Mouse (Mus musculus) hindbrain, postnatal 0 days (tissue): Measurements from ENCODE around the gene Ikbip. TPM values are rescaled to one million over a fixed set of nuclear protein-coding genes. Genes with fewer than 3 reads are reported as not detected.

Experiments
- ATAC-seq: fragments of 200-750 bp; cut with Nextera tagmentation; 2 replicates; pipeline ENCODE4 v1.8.0; 2017; ENCODE audit warnings: mild to moderate bottlenecking, moderate TSS enrichment, moderate library complexity
- DNase-seq: peaks from one replicate; pipeline ENCODE4 v3.0.0-alpha.2; 2015; ENCODE audit warnings: low spot score
- H3K27ac ChIP-seq: fragments of 300-500 bp; sonication (generic); 2 replicates; pipeline ENCODE4 v1.5.1; 2014; ENCODE audit warnings: mild to moderate bottlenecking
- H3K27me3 ChIP-seq: fragments of 300-500 bp; sonication (generic); 2 replicates; pipeline ENCODE4 v1.6.1; 2014; ENCODE audit warnings: low read length, mixed read lengths; ENCODE audit not compliant: insufficient read depth
- H3K36me3 ChIP-seq: fragments of 300-500 bp; sonication (generic); 2 replicates; pipeline ENCODE4 v1.6.1; 2014; ENCODE audit warnings: low read length, mixed read lengths; ENCODE audit not compliant: insufficient read depth
- H3K4me1 ChIP-seq: fragments of 300-500 bp; sonication (generic); 2 replicates; pipeline ENCODE4 v1.6.1; 2014; ENCODE audit warnings: antibody characterized with exemption, low read length, mixed read lengths; ENCODE audit not compliant: insufficient read depth
- H3K4me2 ChIP-seq: fragments of 300-500 bp; sonication (generic); 2 replicates; pipeline ENCODE4 v1.6.1; 2014; ENCODE audit warnings: low read depth, mild to moderate bottlenecking, low read length, moderate library complexity, mixed read lengths
- H3K4me3 ChIP-seq: fragments of 300-500 bp; sonication (generic); 2 replicates; pipeline ENCODE4 v1.5.1; 2014; ENCODE audit warnings: low read length
- H3K9ac ChIP-seq: fragments of 300-500 bp; sonication (generic); replicated peaks from 2 replicates; pipeline ENCODE4 v1.6.1; 2014; ENCODE audit warnings: mild to moderate bottlenecking, low read length, moderate library complexity, mixed read lengths
- H3K9me3 ChIP-seq: fragments of 300-500 bp; sonication (generic); 2 replicates; pipeline ENCODE4 v1.6.1; 2016; ENCODE audit warnings: low read length, mixed read lengths
- CTCF ChIP-seq: IDR thresholded peaks from 2 replicates; pipeline ENCODE4 v1.5.1; 2016; ENCODE audit warnings: antibody characterized with exemption, control low read depth, low read depth
- WGBS: fragments of 180-500 bp; shearing (Covaris S2); extraction: QIAGEN DNeasy Blood & Tissue Kit; methylation state at CpG from one replicate; pipeline ENCODE4 v1.1.7; 2014; 5-methylcytosine and 5-hydroxymethylcytosine counted together
- polyA plus RNA-seq: library from polyadenylated mRNA; unstranded; fragments of >200 nt; fragmentation: Nextera tagmentation; extraction: Ambion mirVana; gene quantifications from 2 replicates; pipeline ENCODE4 v1.2.1, GENCODE M21; 2015
- total RNA-seq: library from RNA; depleted of rRNA; stranded (reverse); fragments of >200 nt; gene quantifications from 2 replicates; pipeline ENCODE4 v1.2.3, GENCODE M21; 2014; rRNA removed

Ikbip gene
- total and polyA plus RNA-seq, 2 experiments from 2014 or later, result 11.3 to 16.6 TPM

GRCm38 (mm10) chr10:91139148-91139766 is 56.5 kb downstream of the Ikbip start:
- Histone ChIP-seq H3K4me3 (no peak overlapping the region), H3K4me1 (no peaks in the 10 kb centered on the region), H3K4me2 (no peak overlapping the region), H3K27me3 (no peaks in the 10 kb centered on the region), H3K9ac (no peak overlapping the region), H3K36me3 (no peaks in the 10 kb centered on the region), H3K27ac (no peak overlapping the region), H3K9me3 (no peaks in the 10 kb centered on the region)
- no peak for TF ChIP-seq CTCF
- DNase-seq (no peak), ATAC-seq (no peak)
- WGBS, result 90% methylated on average over 14 of the region's 14 CpGs

- H3K4me2 ChIP-seq, result no peak overlapping the region
- ATAC-seq (peak; percentile 72), DNase-seq (peak; percentile 75)
- TF ChIP-seq CTCF, result peak; percentile 79
- 37% methylated on average over 2 of the region's 2 CpGs for WGBS
- no peaks in the 10 kb centered on the region for H3K4me1 ChIP-seq
- H3K4me3 ChIP-seq, result no peak overlapping the region
- H3K9me3 ChIP-seq, result no peaks in the 10 kb centered on the region
- H3K9ac ChIP-seq, result no peak overlapping the region
- no peak overlapping the region for H3K27ac ChIP-seq
- H3K27me3 ChIP-seq, result no peaks in the 10 kb centered on the region
- H3K36me3 ChIP-seq, result peaks cover 6% of the 10 kb centered on the region; the same call in 1 of the 2 replicates
Measured at GRCm38 (mm10) chr10:91141564-91141963, 58.8 kb downstream of the Ikbip start.

DNA sequence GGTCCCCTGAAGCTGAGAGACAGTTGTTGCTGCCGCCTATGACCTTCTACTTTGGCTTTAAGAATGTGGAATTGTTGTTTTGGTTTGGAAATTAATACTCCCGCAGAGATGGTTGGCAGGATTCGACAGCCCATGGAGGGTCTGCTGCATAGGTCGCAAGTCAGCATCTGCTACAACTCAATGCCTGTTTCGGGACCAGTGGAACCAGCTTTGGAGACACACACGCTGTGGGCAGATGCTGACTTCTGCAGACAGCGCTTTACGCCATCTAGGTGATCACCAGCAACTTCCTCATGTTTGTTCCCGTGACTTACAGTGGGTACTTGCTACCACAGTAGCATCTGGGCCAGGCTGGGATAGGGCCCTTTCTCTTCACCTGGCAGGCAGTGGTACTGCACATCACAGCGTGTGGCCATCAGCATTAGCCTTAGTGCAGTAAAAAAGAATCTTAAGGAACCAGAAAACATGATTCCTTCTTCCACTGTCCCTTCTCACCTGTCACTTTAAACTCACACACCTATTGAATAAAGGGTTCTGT is 60.0 kb downstream of the Ikbip start:
- H3K27me3 ChIP-seq, result no peaks in the 10 kb centered on the region
- no peaks in the 10 kb centered on the region for H3K4me1 ChIP-seq
- ATAC-seq, result no peak
- no peak overlapping the region for H3K4me2 ChIP-seq
- 68% methylated on average over 10 of the region's 10 CpGs for WGBS
- peak; percentile 29 for TF ChIP-seq CTCF
- H3K9ac ChIP-seq, result no peak overlapping the region
- H3K27ac ChIP-seq, result no peak overlapping the region
- H3K36me3 ChIP-seq, result peaks cover 11% of the 10 kb centered on the region; the same call in 1 of the 2 replicates
- no peak for DNase-seq
- no peak overlapping the region for H3K4me3 ChIP-seq
- no peaks in the 10 kb centered on the region for H3K9me3 ChIP-seq

- DNase-seq (peak; percentile 4), ATAC-seq (no peak)
- Histone ChIP-seq H3K4me1 (no peaks in the 10 kb centered on the region), H3K4me3 (no peak overlapping the region), H3K4me2 (no peak overlapping the region), H3K9me3 (no peaks in the 10 kb centered on the region), H3K9ac (no peak overlapping the region), H3K27me3 (no peaks in the 10 kb centered on the region), H3K27ac (no peak overlapping the region), H3K36me3 (peaks cover 11% of the 10 kb centered on the region; the same call in 1 of the 2 replicates)
- TF ChIP-seq CTCF, result no peak
- WGBS, result 74% methylated on average over 18 of the region's 18 CpGs
Measured at GRCm38 (mm10) chr10:91143313-91144230, 60.8 kb downstream of the Ikbip start.

DNA sequence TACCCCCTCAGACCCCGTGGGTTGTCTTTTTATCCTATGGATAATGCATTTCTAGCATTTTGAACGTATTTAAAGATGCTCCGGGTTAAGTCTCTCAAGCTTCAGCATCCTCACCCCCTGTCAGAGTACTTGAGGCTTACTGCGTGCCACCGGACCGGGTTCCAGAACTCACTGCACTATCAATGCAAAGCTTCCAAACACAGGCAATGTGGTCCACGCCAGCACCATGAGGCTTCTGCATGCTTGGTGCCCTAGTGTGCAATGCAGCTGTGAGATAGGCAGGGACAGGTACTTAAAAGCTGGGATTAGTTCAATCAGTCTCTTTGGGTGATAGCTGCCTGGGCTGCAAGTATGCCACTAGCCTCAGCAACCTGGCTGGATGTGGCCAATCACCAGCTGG is 62.7 kb downstream of the Ikbip start:
- 96% methylated on average over 7 of the region's 7 CpGs for WGBS
- Histone ChIP-seq H3K27me3 (no peaks in the 10 kb centered on the region), H3K4me1 (no peaks in the 10 kb centered on the region), H3K36me3 (peaks cover 24% of the 10 kb centered on the region), H3K9ac (no peak overlapping the region), H3K27ac (no peak overlapping the region), H3K9me3 (no peaks in the 10 kb centered on the region), H3K4me2 (no peak overlapping the region), H3K4me3 (no peak overlapping the region)
- ATAC-seq (no peak), DNase-seq (no peak)
- TF ChIP-seq CTCF, result no peak

Other genes with a start within 250 kb of the Ikbip start
- gene Apaf1, start 170 bp upstream of the Ikbip start, total RNA-seq, result 32.1 and 38.9 TPM in 2 replicates
- 11.0 and 13.8 TPM in 2 replicates for gene Apaf1, start 170 bp upstream of the Ikbip start, polyA plus RNA-seq
- gene Slc25a3, start 41.1 kb downstream of the Ikbip start, total RNA-seq, result 445 and 451 TPM in 2 replicates
- gene Slc25a3, start 41.1 kb downstream of the Ikbip start, polyA plus RNA-seq, result 718 and 736 TPM in 2 replicates
- gene Tmpo, start 98.4 kb downstream of the Ikbip start, total RNA-seq, result 102 and 110 TPM in 2 replicates
- 66.9 and 72.1 TPM in 2 replicates for gene Tmpo, start 98.4 kb downstream of the Ikbip start, polyA plus RNA-seq